Mouse (Mus musculus) limb, embryonic 13.5 days (tissue): ENCODE measurements around the gene Nup153. TPM values are rescaled to one million over a fixed set of nuclear protein-coding genes. Genes with fewer than 3 reads are reported as not detected.

ENCODE experiments used
- ATAC-seq: fragments of 200-750 bp; cut with Nextera tagmentation; 2 replicates; pipeline ENCODE4 v1.8.0; 2017; ENCODE audit warnings: low read depth, moderate number of reproducible peaks, moderate TSS enrichment; ENCODE audit not compliant: low FRiP score
- H3K27ac ChIP-seq: fragments of 300-500 bp; sonication (generic); 2 replicates; pipeline ENCODE4 v1.5.1; 2015; ENCODE audit warnings: inconsistent platforms, mild to moderate bottlenecking, moderate library complexity
- H3K27me3 ChIP-seq: fragments of 300-500 bp; sonication (generic); 2 replicates; pipeline ENCODE4 v1.6.1; 2015; ENCODE audit warnings: mild to moderate bottlenecking, inconsistent platforms
- H3K36me3 ChIP-seq: fragments of 300-500 bp; sonication (generic); 2 replicates; pipeline ENCODE4 v1.6.1; 2015; ENCODE audit warnings: inconsistent platforms, mild to moderate bottlenecking, moderate library complexity
- H3K4me1 ChIP-seq: fragments of 300-500 bp; sonication (generic); 2 replicates; pipeline ENCODE4 v1.6.1; 2015; ENCODE audit warnings: inconsistent platforms
- H3K4me2 ChIP-seq: fragments of 300-500 bp; sonication (generic); replicated peaks from 2 replicates; pipeline ENCODE4 v1.6.1; 2015; ENCODE audit warnings: inconsistent platforms, mild to moderate bottlenecking, moderate library complexity
- H3K4me3 ChIP-seq: fragments of 300-500 bp; sonication (generic); 2 replicates; pipeline ENCODE4 v1.5.1; 2015; ENCODE audit warnings: moderate library complexity, mild to moderate bottlenecking, inconsistent platforms
- H3K9ac ChIP-seq: fragments of 300-500 bp; sonication (generic); 2 replicates; pipeline ENCODE4 v1.6.1; 2015; ENCODE audit warnings: mild to moderate bottlenecking, inconsistent platforms
- H3K9me3 ChIP-seq: fragments of 300-500 bp; sonication (generic); 2 replicates; pipeline ENCODE4 v1.6.1; 2016; ENCODE audit warnings: inconsistent platforms
- WGBS: fragments of 180-500 bp; shearing (Covaris S2); methylation state at CpG from one replicate; pipeline ENCODE4 v1.1.7; 2015; 5-methylcytosine and 5-hydroxymethylcytosine counted together
- polyA plus RNA-seq: library from polyadenylated mRNA; unstranded; fragments of >200 nt; fragmentation: Nextera tagmentation; extraction: Ambion mirVana; gene quantifications from 2 replicates; pipeline ENCODE4 v1.2.1, GENCODE M21; 2015

The Nup153 gene
- polyA plus RNA-seq, 1 experiment from 2014 or later, result 24.9 TPM

DNA sequence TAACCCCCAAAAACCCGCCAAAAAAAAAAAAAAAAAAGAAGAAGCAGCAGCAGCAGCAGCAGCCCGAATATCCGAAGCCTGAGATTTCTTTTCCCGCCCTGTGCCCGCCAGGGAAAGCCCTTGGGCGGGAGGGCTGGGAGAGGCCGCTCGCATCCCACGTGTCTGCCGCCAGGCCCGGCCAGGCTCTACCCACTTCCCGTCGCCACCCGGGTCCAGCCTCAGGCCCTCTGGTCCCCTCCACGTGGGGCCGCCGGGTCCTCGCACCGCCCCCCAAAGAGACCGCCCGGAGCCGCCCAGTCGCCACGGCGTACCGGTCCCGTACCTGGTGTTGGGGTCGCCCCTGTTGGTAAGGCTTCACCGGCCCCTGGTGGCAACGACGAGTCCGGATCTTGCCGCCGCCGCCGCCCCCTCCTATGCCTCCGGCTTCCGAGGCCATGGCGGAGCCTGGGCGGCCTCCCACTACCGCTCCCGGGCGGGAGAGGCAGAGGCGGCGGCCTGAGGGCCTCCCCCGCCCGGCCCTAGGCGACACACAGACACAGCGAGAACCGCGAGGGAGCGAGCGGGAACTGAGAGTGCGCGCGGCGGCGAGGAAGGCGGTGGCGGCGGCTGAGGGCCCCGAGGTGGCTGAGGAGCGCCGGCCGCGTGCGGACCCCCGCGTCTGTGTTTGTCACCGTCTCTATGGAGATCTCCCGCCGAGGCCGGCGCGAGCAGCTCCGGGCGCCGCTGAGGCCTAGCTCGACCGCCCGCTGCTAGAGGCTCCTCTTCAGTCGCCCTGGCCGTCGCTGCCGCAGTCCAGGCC lies 503 bp downstream of the Nup153 start:
- peak overlapping the region; percentile 91 for H3K9ac ChIP-seq
- WGBS, result under 1% methylated on average over 61 of the region's 85 CpGs
- peak overlapping the region; percentile 92 for H3K27ac ChIP-seq
- peaks cover 15% of the 10 kb centered on the region for H3K4me1 ChIP-seq
- ATAC-seq, result peak; percentile 83
- no peaks in the 10 kb centered on the region for H3K9me3 ChIP-seq
- H3K27me3 ChIP-seq, result no peaks in the 10 kb centered on the region
- H3K36me3 ChIP-seq, result no peaks in the 10 kb centered on the region
- peak overlapping the region; percentile 73 for H3K4me2 ChIP-seq
- peak overlapping the region; percentile 99 for H3K4me3 ChIP-seq

- ATAC-seq, result no peak
- Histone ChIP-seq H3K27ac (peak overlapping the region; percentile 92), H3K36me3 (no peaks in the 10 kb centered on the region), H3K4me2 (peak overlapping the region; percentile 73), H3K27me3 (no peaks in the 10 kb centered on the region), H3K4me3 (peak overlapping the region; percentile 99), H3K9ac (peak overlapping the region; percentile 91), H3K9me3 (no peaks in the 10 kb centered on the region), H3K4me1 (peaks cover 22% of the 10 kb centered on the region)
- WGBS, result under 1% methylated on average over 30 of the region's 30 CpGs
Observed at GRCm38 (mm10) chr13:46726288-46727037, 1.3 kb downstream of the Nup153 start.

DNA sequence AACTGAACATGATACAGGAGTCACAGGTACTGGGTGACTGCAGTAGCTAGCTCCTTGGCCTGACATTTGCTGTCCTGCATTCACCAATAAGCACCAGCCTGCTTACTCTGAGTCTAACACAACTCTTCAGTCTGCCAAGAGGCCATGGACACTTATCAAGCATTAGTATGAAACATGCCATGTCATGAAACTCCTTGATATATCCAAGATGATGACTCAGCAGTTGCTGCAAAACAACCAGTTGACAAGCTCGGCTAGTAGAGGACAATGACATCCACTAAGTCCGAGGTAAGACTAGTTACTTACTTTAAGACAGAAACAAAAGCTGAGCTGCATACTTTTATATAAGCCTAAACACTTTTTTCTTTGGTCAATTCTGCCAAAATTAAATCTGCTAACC lies 2.5 kb downstream of the Nup153 start:
- Histone ChIP-seq H3K4me2 (peak overlapping the region; percentile 51), H3K4me1 (peaks cover 26% of the 10 kb centered on the region), H3K9me3 (no peaks in the 10 kb centered on the region), H3K27me3 (no peaks in the 10 kb centered on the region), H3K4me3 (peak overlapping the region; percentile 13; the same call in 1 of the 2 replicates), H3K9ac (no peak overlapping the region), H3K27ac (no peak overlapping the region), H3K36me3 (no peaks in the 10 kb centered on the region)
- WGBS, result 43% methylated on average over 2 of the region's 2 CpGs
- ATAC-seq, result no peak

DNA sequence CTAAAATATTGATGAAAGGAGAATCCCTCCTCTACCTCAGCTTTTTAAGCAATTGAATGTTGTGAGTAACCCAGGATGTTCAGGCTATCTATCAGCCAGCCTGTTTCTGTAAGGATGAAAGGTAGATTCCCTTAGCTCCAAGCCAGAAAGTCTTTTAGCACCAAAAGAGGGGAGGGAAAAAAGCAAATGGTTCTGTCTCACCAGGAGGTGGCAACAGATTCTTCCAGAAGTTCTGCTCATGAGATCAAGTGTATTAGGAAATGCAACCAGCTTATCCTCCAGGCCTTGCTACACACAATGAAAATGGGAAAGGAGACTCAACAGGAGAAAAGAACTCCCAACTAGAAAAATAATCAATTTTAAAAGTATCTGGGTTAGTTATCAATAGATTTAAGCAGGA lies 3.4 kb downstream of the Nup153 start:
- Histone ChIP-seq H3K4me3 (no peak overlapping the region), H3K36me3 (no peaks in the 10 kb centered on the region), H3K9me3 (no peaks in the 10 kb centered on the region), H3K27me3 (no peaks in the 10 kb centered on the region), H3K4me1 (peaks cover 26% of the 10 kb centered on the region), H3K9ac (no peak overlapping the region), H3K4me2 (no peak overlapping the region; the same call in 1 of the 2 replicates), H3K27ac (no peak overlapping the region)
- no peak for ATAC-seq

DNA sequence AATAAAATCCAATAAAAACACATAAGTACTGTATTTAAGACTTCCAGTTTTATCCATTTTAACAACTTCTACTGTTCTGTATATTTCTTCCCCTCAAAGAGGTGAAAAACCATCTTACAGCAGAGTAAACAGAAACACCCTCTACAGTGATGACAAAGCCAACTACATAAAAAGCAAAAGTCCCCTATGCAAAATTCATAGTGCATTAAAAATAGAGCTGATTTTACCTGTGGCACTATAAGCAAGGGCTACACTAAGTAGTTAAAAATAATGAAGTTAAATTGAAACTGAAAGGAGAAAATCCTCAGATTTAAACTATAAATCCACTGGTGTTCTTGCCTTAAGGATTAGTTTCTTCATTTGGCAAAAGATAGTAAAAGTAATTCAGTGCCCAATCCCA lies 6.7 kb downstream of the Nup153 start:
- Histone ChIP-seq H3K4me3 (no peak overlapping the region), H3K4me2 (no peak overlapping the region), H3K27ac (no peak overlapping the region), H3K27me3 (no peaks in the 10 kb centered on the region), H3K36me3 (peaks cover 6% of the 10 kb centered on the region), H3K4me1 (peaks cover 26% of the 10 kb centered on the region), H3K9me3 (no peaks in the 10 kb centered on the region), H3K9ac (no peak overlapping the region)
- no peak for ATAC-seq

GRCm38 (mm10) chr13:46718893-46719400 lies 8.8 kb downstream of the Nup153 start:
- 93% methylated on average over 5 of the region's 5 CpGs for WGBS
- H3K4me2 ChIP-seq, result no peak overlapping the region
- H3K27ac ChIP-seq, result no peak overlapping the region
- H3K9ac ChIP-seq, result no peak overlapping the region
- no peak overlapping the region for H3K4me3 ChIP-seq
- peaks cover 10% of the 10 kb centered on the region; the same call in 1 of the 2 replicates for H3K4me1 ChIP-seq
- no peak for ATAC-seq
- peaks cover 20% of the 10 kb centered on the region for H3K36me3 ChIP-seq
- no peaks in the 10 kb centered on the region for H3K9me3 ChIP-seq
- no peaks in the 10 kb centered on the region for H3K27me3 ChIP-seq

DNA sequence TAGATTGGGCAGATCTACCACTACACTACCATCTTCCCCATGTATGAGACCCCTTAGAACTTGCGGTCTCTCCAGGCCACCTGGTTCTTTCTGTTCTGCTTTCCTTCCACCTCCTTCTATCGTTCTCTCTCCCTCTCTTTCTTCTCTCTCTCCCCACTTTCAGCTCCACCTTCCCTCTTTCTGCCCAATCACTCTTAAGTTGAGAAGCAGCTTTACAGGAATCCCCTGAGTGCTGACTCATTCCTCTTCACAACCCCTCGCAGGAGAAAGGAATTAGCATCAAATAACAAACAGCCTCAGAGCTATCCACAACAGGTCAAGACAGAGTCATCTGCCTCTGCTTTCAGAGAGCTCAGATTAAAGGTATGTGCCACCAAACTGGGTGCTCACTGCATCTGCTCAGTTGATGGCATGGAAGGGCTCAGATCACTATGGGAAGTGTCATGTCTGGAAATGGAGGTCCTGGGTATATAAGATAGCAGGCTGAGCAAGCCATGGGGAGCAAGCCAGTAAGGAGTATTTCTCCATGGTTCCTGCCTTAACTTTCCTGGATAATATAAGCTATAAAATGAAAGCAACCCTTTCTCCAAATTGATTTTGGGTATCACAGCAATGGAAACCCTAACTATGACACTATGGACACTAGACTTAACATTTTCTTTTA lies 11.6 kb downstream of the Nup153 start:
- Histone ChIP-seq H3K36me3 (peaks cover 43% of the 10 kb centered on the region), H3K27me3 (no peaks in the 10 kb centered on the region), H3K4me3 (no peak overlapping the region), H3K9me3 (no peaks in the 10 kb centered on the region), H3K4me1 (peaks cover 2% of the 10 kb centered on the region; the same call in 1 of the 2 replicates), H3K4me2 (no peak overlapping the region), H3K9ac (no peak overlapping the region), H3K27ac (no peak overlapping the region)
- WGBS, result 65% methylated on average over 3 of the region's 3 CpGs
- ATAC-seq, result no peak

- H3K36me3 ChIP-seq, result peaks cover 61% of the 10 kb centered on the region
- H3K4me3 ChIP-seq, result no peak overlapping the region
- 95% methylated on average over 5 of the region's 5 CpGs for WGBS
- no peaks in the 10 kb centered on the region for H3K4me1 ChIP-seq
- H3K9ac ChIP-seq, result no peak overlapping the region
- no peaks in the 10 kb centered on the region for H3K9me3 ChIP-seq
- no peak for ATAC-seq
- H3K27me3 ChIP-seq, result no peaks in the 10 kb centered on the region
- H3K4me2 ChIP-seq, result no peak overlapping the region
- no peak overlapping the region for H3K27ac ChIP-seq
Observed at GRCm38 (mm10) chr13:46713486-46713885, 14.3 kb downstream of the Nup153 start.

- peaks cover 32% of the 10 kb centered on the region for H3K36me3 ChIP-seq
- H3K27ac ChIP-seq, result no peak overlapping the region
- WGBS, result 85% methylated on average over 5 of the region's 5 CpGs
- H3K4me2 ChIP-seq, result no peak overlapping the region
- H3K9ac ChIP-seq, result no peak overlapping the region
- H3K9me3 ChIP-seq, result no peaks in the 10 kb centered on the region
- no peak for ATAC-seq
- no peaks in the 10 kb centered on the region for H3K27me3 ChIP-seq
- no peak overlapping the region for H3K4me3 ChIP-seq
- no peaks in the 10 kb centered on the region for H3K4me1 ChIP-seq
Observed at GRCm38 (mm10) chr13:46703138-46703537, 24.6 kb downstream of the Nup153 start.

GRCm38 (mm10) chr13:46701486-46701885 lies 26.3 kb downstream of the Nup153 start:
- no peaks in the 10 kb centered on the region for H3K27me3 ChIP-seq
- no peaks in the 10 kb centered on the region for H3K4me1 ChIP-seq
- WGBS, result 89% methylated on average over 2 of the region's 2 CpGs
- no peak for ATAC-seq
- H3K4me2 ChIP-seq, result no peak overlapping the region
- peaks cover 34% of the 10 kb centered on the region for H3K36me3 ChIP-seq
- H3K9me3 ChIP-seq, result no peaks in the 10 kb centered on the region
- H3K9ac ChIP-seq, result no peak overlapping the region
- no peak overlapping the region for H3K4me3 ChIP-seq
- H3K27ac ChIP-seq, result no peak overlapping the region

DNA sequence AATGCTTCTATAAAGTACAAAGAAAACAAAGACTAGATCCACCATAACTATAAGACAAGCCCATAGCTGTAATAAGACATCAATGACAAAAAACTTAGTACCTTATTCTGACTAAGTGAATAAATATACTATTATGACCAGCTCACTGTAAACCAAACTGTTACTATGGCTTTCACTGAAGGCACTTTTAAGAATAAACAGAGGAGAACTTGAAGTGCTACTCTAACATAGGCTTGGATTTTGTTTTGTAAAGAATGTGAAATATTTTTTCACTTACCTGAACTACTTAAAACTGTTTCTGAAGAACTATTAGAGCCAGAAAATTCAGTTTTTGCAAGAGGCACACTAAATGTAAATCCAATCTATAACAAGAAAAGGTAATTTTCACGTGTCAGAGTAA lies 28.4 kb downstream of the Nup153 start:
- H3K27me3 ChIP-seq, result no peaks in the 10 kb centered on the region
- H3K36me3 ChIP-seq, result peaks cover 42% of the 10 kb centered on the region
- WGBS, result 89% methylated on average over 1 of the region's 1 CpGs
- no peak overlapping the region for H3K4me2 ChIP-seq
- H3K9me3 ChIP-seq, result no peaks in the 10 kb centered on the region
- no peak overlapping the region for H3K4me3 ChIP-seq
- no peak overlapping the region for H3K9ac ChIP-seq
- H3K4me1 ChIP-seq, result no peaks in the 10 kb centered on the region
- no peak for ATAC-seq
- no peak overlapping the region for H3K27ac ChIP-seq

GRCm38 (mm10) chr13:46696788-46697187 lies 31.0 kb downstream of the Nup153 start:
- Histone ChIP-seq H3K36me3 (peaks cover 45% of the 10 kb centered on the region), H3K9me3 (no peaks in the 10 kb centered on the region), H3K27me3 (no peaks in the 10 kb centered on the region), H3K27ac (no peak overlapping the region), H3K4me1 (no peaks in the 10 kb centered on the region), H3K4me2 (no peak overlapping the region), H3K9ac (no peak overlapping the region), H3K4me3 (no peak overlapping the region)
- 77% methylated on average over 2 of the region's 2 CpGs for WGBS
- ATAC-seq, result no peak
